Mouse (Mus musculus) CH12.LX (cell line): ENCODE measurements around the gene Grk6. TPM values are rescaled to one million over a fixed set of nuclear protein-coding genes. Genes with fewer than 3 reads are reported as not detected.

Experiments
- DNase-seq: peaks from one replicate; pipeline ENCODE4 v3.0.0-alpha.2; 2013; ENCODE audit errors: extremely low read depth
- H3K27ac ChIP-seq: 2 replicates; pipeline ENCODE4 v1.5.1; 2012; ENCODE audit warnings: low read depth, mild to moderate bottlenecking, control low read depth, moderate library complexity; ENCODE audit not compliant: insufficient read depth
- H3K27me3 ChIP-seq: replicated peaks from 2 replicates; pipeline ENCODE3; 2012; ENCODE audit warnings: inconsistent platforms
- H3K36me3 ChIP-seq, 2 experiments: replicated peaks in 1 of 2; 2 replicates each; pipeline versions ENCODE3 to v1.6.1; 2012; ENCODE audit warnings: inconsistent platforms in 1 of 2, low read length in 1 of 2, mild to moderate bottlenecking in 1 of 2, mixed read lengths in 1 of 2, moderate library complexity in 1 of 2; ENCODE audit not compliant: control insufficient read depth in 1 of 2, insufficient read depth in 1 of 2
- H3K4me1 ChIP-seq, 2 experiments: 2 replicates each; pipeline ENCODE4 v1.6.1; 2012; ENCODE audit warnings: inconsistent platforms in 1 of 2, moderate library complexity in 1 of 2; ENCODE audit not compliant: insufficient read depth in 2 of 2, control insufficient read depth in 1 of 2
- H3K4me2 ChIP-seq: 2 replicates; pipeline ENCODE4 v1.6.1; 2012; ENCODE audit warnings: low read depth, mild to moderate bottlenecking, control low read depth; ENCODE audit not compliant: poor library complexity, insufficient read depth, severe bottlenecking
- H3K4me3 ChIP-seq, 3 experiments: fragments of 150-350 bp in 1 of 3; sonication (generic) in 1 of 3; replicated peaks in 1 of 3; 2 replicates each; pipeline versions ENCODE3 to v1.5.1; 2011 to 2012; ENCODE audit warnings: low read depth in 2 of 3, low read length in 2 of 3, mild to moderate bottlenecking in 2 of 3, moderate library complexity in 2 of 3, control low read depth in 1 of 3, improper control_type of control experiment in 1 of 3, inconsistent platforms in 1 of 3, mixed read lengths in 1 of 3; ENCODE audit not compliant: poor library complexity in 1 of 3
- H3K79me2 ChIP-seq: replicated peaks from 2 replicates; pipeline ENCODE4 v1.6.1; 2012; ENCODE audit warnings: mild to moderate bottlenecking, moderate library complexity; ENCODE audit not compliant: control insufficient read depth, poor library complexity, insufficient read depth, severe bottlenecking; ENCODE audit errors: extremely low read depth
- H3K9ac ChIP-seq: 2 replicates; pipeline ENCODE4 v1.6.1; 2012; ENCODE audit warnings: low read depth, mild to moderate bottlenecking, control low read depth, moderate library complexity; ENCODE audit not compliant: insufficient read depth
- H3K9me3 ChIP-seq: replicated peaks from 2 replicates; pipeline ENCODE3; 2012; ENCODE audit warnings: low read length, inconsistent platforms, mixed read lengths
- BHLHE40 ChIP-seq: IDR thresholded peaks from 2 replicates; pipeline ENCODE4 v1.6.1; 2011; ENCODE audit warnings: mild to moderate bottlenecking, low read depth, low read length, improper control_type of control experiment
- CHD1 ChIP-seq: IDR thresholded peaks from 2 replicates; pipeline ENCODE4 v1.6.1; 2012; ENCODE audit warnings: low read depth, low read length, improper control_type of control experiment, inconsistent platforms
- CHD2 ChIP-seq: IDR thresholded peaks from 2 replicates; pipeline ENCODE4 v1.6.1; 2011; ENCODE audit warnings: low read length, improper control_type of control experiment
- CTCF ChIP-seq, 2 experiments: IDR thresholded peaks in 1 of 2; conservative IDR thresholded peaks in 1 of 2; 2 replicates each; pipeline ENCODE4 v1.5.1; 2011 to 2012; ENCODE audit warnings: low read depth in 2 of 2, low read length in 2 of 2, improper control_type of control experiment in 1 of 2, inconsistent platforms in 1 of 2, mild to moderate bottlenecking in 1 of 2, moderate library complexity in 1 of 2
- ELF1 ChIP-seq: IDR thresholded peaks from 2 replicates; pipeline ENCODE4 v1.6.1; 2014; ENCODE audit warnings: low read depth, mild to moderate bottlenecking, inconsistent platforms, low read length, improper control_type of control experiment
- ETS1 ChIP-seq: conservative IDR thresholded peaks from 2 replicates; pipeline ENCODE4 v1.6.1; 2012; ENCODE audit warnings: low read depth, mild to moderate bottlenecking, inconsistent platforms, low read length, improper control_type of control experiment, moderate library complexity
- GABPA ChIP-seq: IDR thresholded peaks from 2 replicates; pipeline ENCODE4 v1.6.1; 2012; ENCODE audit warnings: low read depth, low read length, improper control_type of control experiment, inconsistent platforms; ENCODE audit not compliant: insufficient replicate concordance
- HCFC1 ChIP-seq: IDR thresholded peaks from 2 replicates; pipeline ENCODE4 v1.6.1; 2012; ENCODE audit warnings: low read depth, mild to moderate bottlenecking, inconsistent platforms, low read length, improper control_type of control experiment
- IRF4 ChIP-seq: IDR thresholded peaks from 2 replicates; pipeline ENCODE4 v1.6.1; 2014; ENCODE audit warnings: low read depth, mild to moderate bottlenecking, inconsistent platforms, low read length, improper control_type of control experiment
- JUN ChIP-seq: IDR thresholded peaks from 2 replicates; pipeline ENCODE4 v1.6.1; 2011; ENCODE audit warnings: low read depth, mild to moderate bottlenecking, low read length, improper control_type of control experiment, moderate library complexity; ENCODE audit not compliant: insufficient read depth
- JUND ChIP-seq: conservative IDR thresholded peaks from 2 replicates; pipeline ENCODE4 v1.6.1; 2011; ENCODE audit warnings: low read depth, low read length, improper control_type of control experiment
- KAT2A ChIP-seq: IDR thresholded peaks from 2 replicates; pipeline ENCODE4 v1.6.1; 2012; ENCODE audit warnings: low read length, improper control_type of control experiment, inconsistent platforms; ENCODE audit not compliant: insufficient replicate concordance
- MAFK ChIP-seq: IDR thresholded peaks from 2 replicates; pipeline ENCODE4 v1.6.1; 2011; ENCODE audit warnings: low read length, improper control_type of control experiment; ENCODE audit not compliant: insufficient replicate concordance
- MAX ChIP-seq: IDR thresholded peaks from 2 replicates; pipeline ENCODE4 v1.6.1; 2011; ENCODE audit warnings: low read length, improper control_type of control experiment
- MAZ ChIP-seq: IDR thresholded peaks from 2 replicates; pipeline ENCODE4 v1.6.1; 2012; ENCODE audit warnings: low read depth, mild to moderate bottlenecking, inconsistent platforms, low read length, improper control_type of control experiment, moderate library complexity
- MEF2A ChIP-seq: IDR thresholded peaks from 2 replicates; pipeline ENCODE4 v1.6.1; 2014; ENCODE audit warnings: low read depth, mild to moderate bottlenecking, inconsistent platforms, low read length, improper control_type of control experiment, borderline replicate concordance
- MXI1 ChIP-seq: IDR thresholded peaks from 2 replicates; pipeline ENCODE4 v1.6.1; 2011; ENCODE audit warnings: mild to moderate bottlenecking, low read depth, low read length, improper control_type of control experiment
- MYC ChIP-seq: IDR thresholded peaks from 2 replicates; pipeline ENCODE4 v1.6.1; 2011; ENCODE audit warnings: low read depth, mild to moderate bottlenecking, improper control_type of control experiment, low read length
- RAD21 ChIP-seq: IDR thresholded peaks from 2 replicates; pipeline ENCODE4 v1.6.1; 2011; ENCODE audit warnings: low read depth, mild to moderate bottlenecking, low read length, improper control_type of control experiment, moderate library complexity
- RCOR1 ChIP-seq: conservative IDR thresholded peaks from 2 replicates; pipeline ENCODE4 v1.6.1; 2012; ENCODE audit warnings: low read depth, mild to moderate bottlenecking, inconsistent platforms, low read length, improper control_type of control experiment
- SIN3A ChIP-seq: IDR thresholded peaks from 2 replicates; pipeline ENCODE4 v1.6.1; 2012; ENCODE audit warnings: low read length, improper control_type of control experiment, inconsistent platforms
- SMC3 ChIP-seq: IDR thresholded peaks from 2 replicates; pipeline ENCODE4 v1.6.1; 2011; ENCODE audit warnings: low read depth, low read length, improper control_type of control experiment
- TBP ChIP-seq: conservative IDR thresholded peaks from 2 replicates; pipeline ENCODE4 v1.6.1; 2011; ENCODE audit warnings: low read depth, low read length, improper control_type of control experiment
- TCF12 ChIP-seq: IDR thresholded peaks from 2 replicates; pipeline ENCODE4 v1.6.1; 2014; ENCODE audit warnings: low read depth, mild to moderate bottlenecking, inconsistent platforms, low read length, improper control_type of control experiment
- UBTF ChIP-seq: IDR thresholded peaks from 2 replicates; pipeline ENCODE4 v1.6.1; 2012; ENCODE audit warnings: low read depth, mild to moderate bottlenecking, inconsistent platforms, low read length, improper control_type of control experiment, moderate library complexity
- USF1 ChIP-seq: IDR thresholded peaks from 2 replicates; pipeline ENCODE4 v1.6.1; 2014; ENCODE audit warnings: low read depth, mild to moderate bottlenecking, inconsistent platforms, low read length, improper control_type of control experiment
- ZC3H11A ChIP-seq: IDR thresholded peaks from 2 replicates; pipeline ENCODE4 v1.6.1; 2012; ENCODE audit warnings: low read depth, mild to moderate bottlenecking, inconsistent platforms, low read length, improper control_type of control experiment
- ZMIZ1 ChIP-seq: IDR thresholded peaks from 2 replicates; pipeline ENCODE4 v1.6.1; 2012; ENCODE audit warnings: low read depth, mild to moderate bottlenecking, inconsistent platforms, low read length, improper control_type of control experiment
- dilution Hi-C: fragments of 300-500 bp; cut with MboI; formaldehyde crosslinking; loops from 2 replicates; pipeline ENCODE4 v1.14.3; 2020; ENCODE audit warnings: low sequenced_read_pairs; ENCODE audit not compliant: extremely low pct_unique_long_range_greater_than_20kb, extremely low pct_ligation_motif_present
- in situ Hi-C: fragments of 300-500 bp; cut with MboI; formaldehyde crosslinking; loops from 3 replicates; pipeline ENCODE4 v1.14.3; 2019; ENCODE audit warnings: low sequenced_read_pairs, low pct_ligation_motif_present, low pct_unique_long_range_greater_than_20kb, mixed read lengths
- polyA plus RNA-seq: library from polyadenylated mRNA; unstranded; fragments of >175 nt; gene quantifications from 2 replicates; pipeline ENCODE4 v1.2.1, GENCODE M21; 2012; ENCODE audit warnings: low read depth; ENCODE audit not compliant: insufficient read length
- total RNA-seq, 2 experiments: library from RNA; depleted of rRNA; stranded (reverse); fragments of 300-350 nt in 1 of 2; fragments of >200 nt in 1 of 2; gene quantifications; 2 replicates each; pipeline ENCODE4 v1.2.3; 2012 to 2014

Grk6 gene
- total and polyA plus RNA-seq, 3 experiments = 59.0 to 71.0 (median 60.1) TPM

GRCm38 (mm10) chr13:55471156-55471818 is 26.4 kb downstream of the Grk6 start:
- peak overlapping the region; percentile 88 for H3K4me2 ChIP-seq
- H3K9me3 ChIP-seq = peaks cover 4% of the 10 kb centered on the region
- in situ Hi-C loops (no loop called here), dilution Hi-C loops (no loop called here)
- DNase-seq = peak; percentile 76
- H3K27me3 ChIP-seq = peaks cover 57% of the 10 kb centered on the region
- peak overlapping the region; percentile 25 to 75 (median 49) for H3K4me3 ChIP-seq
- no peak overlapping the region for H3K9ac ChIP-seq
- H3K27ac ChIP-seq = no peak overlapping the region
- TF ChIP-seq BHLHE40 (peak; percentile 82), HCFC1 (peak; percentile 49), ELF1 (peak; percentile 67), RAD21 (peak; percentile 89), CTCF (conservative IDR thresholded peaks at IDR 0.05 in 1 of 2, IDR thresholded peaks at IDR 0.05 in 1 of 2; ENCODE audit: low read depth in 2 of 2, low read length in 2 of 2) (peak in 1 of 2 experiments; percentile 97; a peak in 2 of 4 replicates), RCOR1 (no peak), MXI1 (peak; percentile 87), IRF4 (peak; percentile 91), MYC (peak; percentile 91), SIN3A (peak; percentile 86), MAX (peak; percentile 91), GABPA (peak; percentile 46; the same call in 1 of the 2 replicates), KAT2A (0 out of 2 replicates have a peak, but pooled peaks have one; percentile 61), JUND (peak; percentile 76), CHD2 (peak; percentile 93), TBP (no peak), JUN (peak; percentile 75), ZMIZ1 (no peak; the same call in none of the 2 replicates), MAFK (peak; percentile 69; the same call in 1 of the 2 replicates), SMC3 (peak; percentile 93), MAZ (peak; percentile 81; the same call in 1 of the 2 replicates), ZC3H11A (peak; percentile 75), TCF12 (peak; percentile 73; the same call in 1 of the 2 replicates), UBTF (no peak; the same call in none of the 2 replicates), CHD1 (no peak), ETS1 (peak; percentile 98), MEF2A (peak; percentile 87), USF1 (no peak)
- peaks cover 0 to 7% of the 10 kb centered on the region in 2 experiments for H3K36me3 ChIP-seq
- peaks cover 0 to 34% of the 10 kb centered on the region in 2 experiments; a peak in 3 of 4 replicates for H3K4me1 ChIP-seq
- H3K79me2 ChIP-seq = no peaks in the 10 kb centered on the region
